Mouse (Mus musculus): ENCODE results near the gene Gmfg. TPM values are rescaled to one million over a fixed set of nuclear protein-coding genes. Genes with fewer than 3 reads are reported as not detected.

The Gmfg gene
- polyA plus RNA-seq, 1 experiment from 2014 or later, result 1.8 TPM

DNA sequence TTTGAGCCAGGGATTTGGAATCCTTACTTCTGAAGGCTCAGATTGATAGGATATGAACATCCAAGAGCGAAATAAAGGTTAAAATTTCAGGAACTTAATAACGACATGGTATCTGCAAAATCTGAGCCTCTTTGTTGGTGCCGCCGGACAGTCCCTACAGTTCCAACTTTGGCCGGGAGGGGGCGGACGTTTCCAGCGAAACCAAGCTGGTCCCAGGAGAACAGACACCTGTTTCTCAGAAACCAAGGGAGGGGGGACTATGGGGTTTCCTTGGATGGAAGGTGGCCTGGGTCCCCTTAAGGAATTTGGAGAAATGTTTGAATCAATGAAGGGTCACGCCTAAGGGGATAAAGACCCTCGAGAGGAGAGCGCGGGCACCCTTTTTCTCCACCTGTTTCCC, 9.2 kb downstream of the Gmfg start:
- Histone ChIP-seq H3K4me3 (ENCODE audit: low read depth, low read length) (no peak overlapping the region), H3K9ac (replicated peaks; ENCODE audit: low read depth, low read length) (no peak overlapping the region), H3K27ac (ENCODE audit: low read depth, low read length) (no peak overlapping the region), H3K4me2 (ENCODE audit: low read depth, low read length) (no peak overlapping the region), H3K4me1 (ENCODE audit: control insufficient read depth, insufficient read depth, low read length) (no peaks in the 10 kb centered on the region), H3K27me3 (ENCODE audit: control insufficient read depth, insufficient read depth, low read length) (no peaks in the 10 kb centered on the region), H3K9me3 (ENCODE audit: control insufficient read depth, low read length) (no peaks in the 10 kb centered on the region), H3K36me3 (ENCODE audit: control insufficient read depth, insufficient read depth, low read length) (no peaks in the 10 kb centered on the region)
- ATAC-seq (ENCODE audit: low read depth), result no peak
- WGBS, result 7% methylated on average over 12 of the region's 12 CpGs

DNA sequence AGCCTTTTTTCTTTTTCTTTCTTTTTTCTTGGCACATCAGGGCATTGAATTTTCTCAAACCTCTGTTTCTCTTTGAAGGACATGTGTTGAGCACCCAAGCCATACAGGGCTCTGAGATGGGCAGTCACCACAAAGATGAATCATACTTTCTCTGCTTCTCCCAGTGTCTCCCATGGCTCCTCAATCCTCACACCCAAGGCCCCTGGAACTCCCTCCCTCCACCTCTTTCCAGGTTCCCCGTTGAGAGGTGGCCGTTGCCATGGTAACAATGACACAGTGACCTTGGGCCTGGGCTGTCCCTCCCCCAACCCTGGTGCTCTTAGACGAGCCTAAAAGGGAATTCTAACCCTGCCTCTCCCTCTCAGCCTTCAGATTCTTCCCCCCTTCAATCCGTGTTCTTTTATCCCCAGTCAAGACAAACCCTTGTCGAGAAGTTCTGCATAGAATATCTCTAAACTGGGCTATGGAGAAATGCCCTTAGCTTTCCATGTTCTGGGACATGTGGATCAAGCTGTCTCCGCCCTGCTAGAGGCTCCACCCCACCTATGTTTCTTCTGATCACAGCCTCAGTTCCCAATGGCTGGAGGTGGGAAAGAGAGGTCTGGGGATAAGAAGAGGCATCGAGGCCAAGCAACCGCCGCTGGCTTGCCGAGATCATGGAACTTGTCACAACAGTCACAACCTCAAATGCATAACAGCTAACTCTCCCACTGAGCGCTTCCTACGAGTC, 10.0 kb downstream of the Gmfg start:
- Histone ChIP-seq H3K9me3 (ENCODE audit: control insufficient read depth, low read length) (no peaks in the 10 kb centered on the region), H3K4me3 (ENCODE audit: low read depth, low read length) (no peak overlapping the region), H3K9ac (replicated peaks; ENCODE audit: low read depth, low read length) (no peak overlapping the region), H3K36me3 (ENCODE audit: control insufficient read depth, insufficient read depth, low read length) (no peaks in the 10 kb centered on the region), H3K4me2 (ENCODE audit: low read depth, low read length) (no peak overlapping the region), H3K4me1 (ENCODE audit: control insufficient read depth, insufficient read depth, low read length) (no peaks in the 10 kb centered on the region), H3K27ac (ENCODE audit: low read depth, low read length) (no peak overlapping the region), H3K27me3 (ENCODE audit: control insufficient read depth, insufficient read depth, low read length) (no peaks in the 10 kb centered on the region)
- no peak for ATAC-seq (ENCODE audit: low read depth)
- 19% methylated on average over 12 of the region's 12 CpGs for WGBS

DNA sequence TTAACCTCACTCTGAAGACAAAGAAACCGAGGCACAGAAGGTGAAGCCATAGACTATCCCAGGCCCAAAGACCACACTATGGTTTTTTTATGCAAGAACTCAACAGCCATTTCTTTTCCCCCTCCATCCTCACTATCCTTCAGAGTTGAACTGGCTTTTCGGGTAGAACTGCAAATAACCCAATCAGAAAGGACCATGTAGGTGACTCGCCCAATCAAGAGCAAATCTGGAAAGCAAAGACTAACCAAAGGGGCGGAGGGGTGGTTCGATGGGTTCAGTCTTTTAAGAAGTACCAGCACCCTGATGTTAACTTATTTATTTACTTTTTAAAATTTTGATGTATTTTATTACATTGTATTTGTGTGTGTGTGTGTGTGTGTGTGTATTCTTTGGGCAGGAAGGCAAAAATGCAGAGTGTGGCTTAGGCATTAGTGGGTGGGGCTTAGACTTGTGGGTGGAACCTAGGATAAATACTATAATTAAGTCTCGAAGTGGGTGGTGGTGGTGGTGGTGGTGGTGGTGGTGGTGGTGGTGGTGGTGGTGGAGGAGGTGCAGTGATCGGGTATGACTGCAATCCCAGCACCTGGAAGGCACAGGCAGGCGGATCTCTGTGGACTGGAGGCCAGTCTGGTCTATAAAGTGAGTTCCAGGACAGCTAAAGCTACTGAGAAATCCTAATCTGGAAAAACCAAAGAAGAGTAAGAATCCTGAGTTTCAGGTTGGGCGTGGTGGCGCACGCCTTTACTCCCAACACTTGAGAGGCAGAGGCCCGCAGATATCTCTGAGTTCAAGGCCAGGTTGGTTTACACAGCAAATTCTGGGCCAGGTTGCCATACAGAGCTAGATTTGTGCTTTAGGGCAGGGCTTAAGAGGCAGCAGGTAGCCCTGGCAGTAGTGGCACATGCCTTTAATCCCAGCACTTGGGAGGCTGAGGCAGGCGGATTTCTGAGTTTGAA, 10.9 kb downstream of the Gmfg start:
- no peak overlapping the region for H3K4me3 ChIP-seq (ENCODE audit: low read depth, low read length)
- H3K27me3 ChIP-seq (ENCODE audit: control insufficient read depth, insufficient read depth, low read length), result no peaks in the 10 kb centered on the region
- H3K9me3 ChIP-seq (ENCODE audit: control insufficient read depth, low read length), result no peaks in the 10 kb centered on the region
- H3K9ac ChIP-seq (replicated peaks; ENCODE audit: low read depth, low read length), result no peak overlapping the region
- H3K36me3 ChIP-seq (ENCODE audit: control insufficient read depth, insufficient read depth, low read length), result no peaks in the 10 kb centered on the region
- H3K4me1 ChIP-seq (ENCODE audit: control insufficient read depth, insufficient read depth, low read length), result peaks cover 4% of the 10 kb centered on the region; the same call in 1 of the 2 replicates
- no peak overlapping the region for H3K27ac ChIP-seq (ENCODE audit: low read depth, low read length)
- H3K4me2 ChIP-seq (ENCODE audit: low read depth, low read length), result no peak overlapping the region
- ATAC-seq (ENCODE audit: low read depth), result no peak
- 73% methylated on average over 13 of the region's 13 CpGs for WGBS

DNA sequence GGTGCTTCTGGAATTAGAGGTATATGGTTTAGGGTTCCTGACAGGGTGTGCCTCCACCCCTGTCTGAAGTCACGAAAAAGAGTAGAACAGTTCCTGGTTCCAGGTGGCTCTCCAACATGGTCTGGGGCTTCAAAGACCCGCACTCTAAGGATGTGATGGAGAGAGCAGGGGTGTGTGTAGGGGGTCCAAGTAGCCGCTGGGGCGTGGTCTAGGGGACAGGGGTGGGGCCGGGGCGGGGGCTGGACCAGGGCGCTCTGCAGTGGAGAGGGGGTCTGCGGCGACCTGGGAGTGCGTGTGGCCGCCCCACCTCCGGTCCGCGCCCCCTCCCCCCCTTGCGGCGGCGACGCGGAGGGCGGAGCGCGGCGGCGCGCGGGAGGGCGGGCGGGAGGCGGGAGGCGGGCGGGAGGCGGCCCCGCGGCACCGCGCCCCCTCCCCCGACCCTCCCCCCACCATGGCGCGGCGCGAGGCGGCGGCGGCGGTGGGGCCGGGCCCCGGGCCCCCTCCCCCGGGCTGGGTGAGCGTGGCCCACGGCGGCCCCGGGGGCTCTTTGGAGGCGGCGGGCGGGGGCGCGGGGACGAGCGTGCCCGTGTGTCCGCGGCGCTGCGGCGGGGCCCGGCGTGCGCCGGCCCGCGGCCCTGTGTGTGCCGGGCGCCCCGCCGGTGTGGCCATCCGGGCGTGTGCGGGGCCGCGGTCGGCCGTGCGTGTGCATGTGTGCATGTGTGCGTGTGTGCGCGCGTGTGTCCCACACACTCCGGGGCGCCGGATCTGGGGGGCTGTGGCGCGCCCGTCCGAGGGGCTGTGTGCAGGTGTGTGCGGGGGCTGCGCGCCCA, 14.5 kb downstream of the Gmfg start, which contains the start of gene Lrfn1:
Gene Lrfn1 (plus strand): TSS at position 450 of the 830 bp plus-strand sequence.
- H3K4me2 ChIP-seq (ENCODE audit: low read depth, low read length), result peak within 1 kb of the TSS; percentile 62
- H3K27me3 ChIP-seq (ENCODE audit: control insufficient read depth, insufficient read depth, low read length), result no peaks in the 10 kb centered on the region
- ATAC-seq (ENCODE audit: low read depth), result peak; percentile 79
- H3K27ac ChIP-seq (ENCODE audit: low read depth, low read length), result peak within 1 kb of the TSS; percentile 72
- peak within 1 kb of the TSS; percentile 88 for H3K9ac ChIP-seq (replicated peaks; ENCODE audit: low read depth, low read length)
- peaks cover 8% of the 10 kb centered on the region; the same call in 1 of the 2 replicates for H3K4me1 ChIP-seq (ENCODE audit: control insufficient read depth, insufficient read depth, low read length)
- no peaks in the 10 kb centered on the region for H3K9me3 ChIP-seq (ENCODE audit: control insufficient read depth, low read length)
- WGBS, result 1% methylated on average over 31 of the region's 97 CpGs
- H3K36me3 ChIP-seq (ENCODE audit: control insufficient read depth, insufficient read depth, low read length), result peaks cover 2% of the 10 kb centered on the region; the same call in 1 of the 2 replicates
- H3K4me3 ChIP-seq (ENCODE audit: low read depth, low read length), result peak within 1 kb of the TSS; percentile 82

DNA sequence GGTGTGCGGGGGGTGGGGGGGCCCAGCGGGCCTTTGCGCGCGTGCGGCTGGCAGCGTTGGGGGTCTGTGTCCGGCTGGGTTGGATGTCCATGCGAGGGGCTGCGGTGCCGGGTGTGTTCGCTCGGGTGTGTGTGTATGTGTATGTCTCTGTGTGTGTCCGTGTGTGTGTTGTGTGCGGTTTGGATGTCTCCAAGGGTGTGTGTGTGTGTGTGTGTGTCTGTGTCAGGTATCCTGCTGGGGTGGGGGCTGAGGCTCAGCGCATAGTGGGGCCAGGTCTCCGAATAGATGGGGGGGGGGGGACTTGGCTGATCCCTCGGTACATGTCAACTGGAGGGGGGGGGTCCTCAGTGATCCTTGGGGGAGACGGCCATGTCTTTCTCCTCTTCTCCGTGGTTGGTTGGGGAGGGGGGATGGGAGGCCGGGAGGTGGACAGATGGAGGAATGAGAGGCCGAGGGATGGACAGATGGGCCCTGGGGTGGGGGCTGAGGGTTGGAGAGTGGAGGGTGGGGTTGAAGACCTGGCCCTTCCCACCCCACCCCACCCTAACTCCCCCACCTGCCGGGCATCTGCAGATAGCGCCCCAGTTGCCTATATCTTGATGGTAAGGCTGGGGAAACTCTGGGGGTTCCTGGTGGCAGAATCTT, 15.2 kb downstream of the Gmfg start:
- no peaks in the 10 kb centered on the region for H3K9me3 ChIP-seq (ENCODE audit: control insufficient read depth, low read length)
- H3K4me3 ChIP-seq (ENCODE audit: low read depth, low read length), result peak overlapping the region; percentile 82
- H3K27ac ChIP-seq (ENCODE audit: low read depth, low read length), result peak overlapping the region; percentile 72
- no peaks in the 10 kb centered on the region for H3K27me3 ChIP-seq (ENCODE audit: control insufficient read depth, insufficient read depth, low read length)
- peak; percentile 49 for ATAC-seq (ENCODE audit: low read depth)
- under 1% methylated on average over 23 of the region's 24 CpGs for WGBS
- peaks cover 8% of the 10 kb centered on the region; the same call in 1 of the 2 replicates for H3K4me1 ChIP-seq (ENCODE audit: control insufficient read depth, insufficient read depth, low read length)
- peaks cover 7% of the 10 kb centered on the region; the same call in 1 of the 2 replicates for H3K36me3 ChIP-seq (ENCODE audit: control insufficient read depth, insufficient read depth, low read length)
- peak overlapping the region; percentile 88 for H3K9ac ChIP-seq (replicated peaks; ENCODE audit: low read depth, low read length)
- H3K4me2 ChIP-seq (ENCODE audit: low read depth, low read length), result peak overlapping the region; percentile 62

DNA sequence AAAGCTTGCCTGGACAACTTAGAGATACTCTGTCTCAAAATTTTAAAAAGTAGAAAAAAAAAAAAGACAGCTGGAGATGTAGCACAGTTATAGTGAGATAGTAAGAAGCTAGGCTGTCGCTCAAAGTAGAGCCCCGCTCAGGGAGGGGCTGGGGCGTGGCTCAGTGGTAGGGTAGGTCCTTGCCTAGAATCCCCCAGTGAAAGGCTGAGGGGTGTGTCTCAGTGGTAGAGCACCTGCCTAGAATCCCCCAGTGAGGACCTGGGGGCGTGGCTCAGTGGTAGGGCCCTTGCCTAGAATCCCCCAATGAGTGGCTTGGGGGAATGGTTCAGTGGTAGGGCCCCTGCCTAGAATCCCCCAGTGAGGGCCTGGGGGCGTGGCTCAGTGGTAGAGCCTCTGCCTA, 23.1 kb downstream of the Gmfg start:
- H3K27me3 ChIP-seq (ENCODE audit: control insufficient read depth, insufficient read depth, low read length), result no peaks in the 10 kb centered on the region
- H3K36me3 ChIP-seq (ENCODE audit: control insufficient read depth, insufficient read depth, low read length), result peaks cover 49% of the 10 kb centered on the region
- no peak overlapping the region for H3K9ac ChIP-seq (replicated peaks; ENCODE audit: low read depth, low read length)
- H3K4me1 ChIP-seq (ENCODE audit: control insufficient read depth, insufficient read depth, low read length), result 0 out of 2 replicates have a peak, but pooled peaks cover 6% of the 10 kb centered on the region
- no peak overlapping the region for H3K4me2 ChIP-seq (ENCODE audit: low read depth, low read length)
- ATAC-seq (ENCODE audit: low read depth), result no peak
- H3K27ac ChIP-seq (ENCODE audit: low read depth, low read length), result no peak overlapping the region
- WGBS, result 89% methylated on average over 5 of the region's 5 CpGs
- no peak overlapping the region for H3K4me3 ChIP-seq (ENCODE audit: low read depth, low read length)
- H3K9me3 ChIP-seq (ENCODE audit: control insufficient read depth, low read length), result no peaks in the 10 kb centered on the region

DNA sequence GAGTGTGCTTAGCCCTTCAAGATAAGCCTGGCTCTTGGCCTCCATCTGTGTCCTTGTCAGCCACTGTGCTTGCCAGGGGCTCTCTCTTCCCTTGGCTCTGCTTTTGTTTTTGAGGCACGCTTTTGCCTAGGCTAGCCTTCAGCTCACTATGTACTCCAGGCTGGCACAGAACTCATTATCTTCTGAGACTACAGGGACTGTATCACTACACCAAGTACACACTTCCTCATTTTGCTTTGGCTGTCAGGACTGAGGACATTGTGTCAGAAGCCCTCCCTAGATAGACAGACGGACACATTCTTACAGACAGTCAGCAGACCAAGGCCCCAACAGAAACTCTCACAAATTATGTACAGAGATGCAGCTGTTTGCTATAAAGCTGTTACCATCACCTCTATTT, 25.5 kb downstream of the Gmfg start:
- Histone ChIP-seq H3K9me3 (ENCODE audit: control insufficient read depth, low read length) (no peaks in the 10 kb centered on the region), H3K9ac (replicated peaks; ENCODE audit: low read depth, low read length) (no peak overlapping the region), H3K4me1 (ENCODE audit: control insufficient read depth, insufficient read depth, low read length) (peaks cover 15% of the 10 kb centered on the region; the same call in 1 of the 2 replicates), H3K27me3 (ENCODE audit: control insufficient read depth, insufficient read depth, low read length) (peaks cover 4% of the 10 kb centered on the region; the same call in 1 of the 2 replicates), H3K4me2 (ENCODE audit: low read depth, low read length) (no peak overlapping the region), H3K4me3 (ENCODE audit: low read depth, low read length) (no peak overlapping the region), H3K36me3 (ENCODE audit: control insufficient read depth, insufficient read depth, low read length) (peaks cover 48% of the 10 kb centered on the region), H3K27ac (ENCODE audit: low read depth, low read length) (no peak overlapping the region)
- ATAC-seq (ENCODE audit: low read depth), result no peak
- 99% methylated on average over 2 of the region's 2 CpGs for WGBS
